Mouse (Mus musculus): ENCODE measurements around the gene Omt2b. TPM values are rescaled to one million over a fixed set of nuclear protein-coding genes. Genes with fewer than 3 reads are reported as not detected.

Omt2b gene
- polyA plus RNA-seq, 1 experiment from 2014 or later: not detected

Other genes with a start within 250 kb of the Omt2b start
- 56.1 and 56.6 TPM in 2 replicates for gene Fbxo9, start 218.5 kb upstream of the Omt2b start, polyA plus RNA-seq (2014; fragmentation: Nextera tagmentation; extraction: Ambion mirVana)
- gene Ick, start 218.4 kb upstream of the Omt2b start, polyA plus RNA-seq (2014; fragmentation: Nextera tagmentation; extraction: Ambion mirVana): 15.9 and 16.7 TPM in 2 replicates
- 33.3 and 40.6 TPM in 2 replicates for gene Gsta4, start 144.8 kb upstream of the Omt2b start, polyA plus RNA-seq (2014; fragmentation: Nextera tagmentation; extraction: Ambion mirVana)
- gene Gsta1, start 96.9 kb upstream of the Omt2b start, polyA plus RNA-seq (2014; fragmentation: Nextera tagmentation; extraction: Ambion mirVana): not detected in 2 replicates
- not detected in 2 replicates for gene Gm3776, start 70.5 kb upstream of the Omt2b start, polyA plus RNA-seq (2014; fragmentation: Nextera tagmentation; extraction: Ambion mirVana)
- gene Gm10639, start 37.7 kb upstream of the Omt2b start, polyA plus RNA-seq (2014; fragmentation: Nextera tagmentation; extraction: Ambion mirVana): not detected in 2 replicates
- gene Omt2a, start 12.8 kb upstream of the Omt2b start, polyA plus RNA-seq (2014; fragmentation: Nextera tagmentation; extraction: Ambion mirVana): not detected in 2 replicates
- not detected in 2 replicates for gene Gsta2, start 28.2 kb downstream of the Omt2b start, polyA plus RNA-seq (2014; fragmentation: Nextera tagmentation; extraction: Ambion mirVana)
- gene Dppa5a, start 40.6 kb downstream of the Omt2b start, polyA plus RNA-seq (2014; fragmentation: Nextera tagmentation; extraction: Ambion mirVana): 0.64 TPM in 1 of 2 replicates, not detected in the other
- 0.12 and 0.16 TPM in 2 replicates for gene Ooep, start 51.1 kb downstream of the Omt2b start, polyA plus RNA-seq (2014; fragmentation: Nextera tagmentation; extraction: Ambion mirVana)
- 0.19 and 0.21 TPM in 2 replicates for gene Ddx43, start 68.2 kb downstream of the Omt2b start, polyA plus RNA-seq (2014; fragmentation: Nextera tagmentation; extraction: Ambion mirVana)
- gene Cgas, start 115.6 kb downstream of the Omt2b start, polyA plus RNA-seq (2014; fragmentation: Nextera tagmentation; extraction: Ambion mirVana): 0.85 and 1.3 TPM in 2 replicates
- 43.0 and 44.4 TPM in 2 replicates for gene Mto1, start 120.6 kb downstream of the Omt2b start, polyA plus RNA-seq (2014; fragmentation: Nextera tagmentation; extraction: Ambion mirVana)
- 0.96 and 1.2 TPM in 2 replicates for gene Gm17324, start 121.2 kb downstream of the Omt2b start, polyA plus RNA-seq (2014; fragmentation: Nextera tagmentation; extraction: Ambion mirVana)
- 4,536 and 4,551 TPM in 2 replicates for gene Eef1a1, start 161.6 kb downstream of the Omt2b start, polyA plus RNA-seq (2014; fragmentation: Nextera tagmentation; extraction: Ambion mirVana)

Data from liver, embryonic 11.5 days (tissue).